Mouse (Mus musculus): ENCODE results near the gene Lrtm1. TPM values are rescaled to one million over a fixed set of nuclear protein-coding genes. Genes with fewer than 3 reads are reported as not detected.

Gene Lrtm1
- polyA plus RNA-seq, 1 experiment, result 0.10 TPM

DNA sequence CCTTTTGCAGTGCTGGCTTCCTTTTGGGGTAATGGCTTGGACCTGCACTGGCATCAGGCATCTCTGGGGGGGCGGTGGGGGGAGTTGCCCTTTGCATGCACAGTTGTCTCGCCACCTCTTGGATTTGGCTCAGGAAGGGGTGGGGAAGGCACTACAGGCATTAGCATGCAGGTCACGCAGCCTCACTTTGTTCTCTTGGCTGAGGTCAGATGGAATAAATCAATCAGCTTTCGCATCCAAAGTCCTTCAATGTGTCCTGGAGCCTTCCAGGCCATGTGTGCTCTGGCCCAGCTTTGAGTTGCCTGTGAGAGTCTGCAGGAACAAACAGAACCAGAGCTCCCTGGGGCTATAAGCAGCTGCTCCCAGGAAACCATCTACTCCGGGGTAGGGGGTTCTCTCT lies 2.1 kb upstream of the Lrtm1 start:
- Histone ChIP-seq H3K4me1 (ENCODE audit: control insufficient read depth, insufficient read depth, low read length) (peaks cover 2% of the 10 kb centered on the region), H3K4me3 (ENCODE audit: low read depth, low read length) (no peak overlapping the region), H3K9ac (ENCODE audit: low read depth, poor library complexity, severe bottlenecking) (no peak overlapping the region), H3K36me3 (ENCODE audit: control insufficient read depth, insufficient read depth, low read length, poor library complexity, severe bottlenecking) (no peaks in the 10 kb centered on the region), H3K9me3 (replicated peaks; ENCODE audit: control insufficient read depth, insufficient read depth, low read length, poor library complexity, severe bottlenecking) (no peaks in the 10 kb centered on the region), H3K27ac (ENCODE audit: insufficient read depth, low read length) (no peak overlapping the region), H3K27me3 (ENCODE audit: control insufficient read depth, insufficient read depth, low read length, poor library complexity, severe bottlenecking) (no peaks in the 10 kb centered on the region)
- no peak for TF ChIP-seq POLR2A (IDR thresholded peaks at IDR 0.05; ENCODE audit: insufficient read depth, low read length)
- no peak for TF ChIP-seq EP300 (IDR thresholded peaks at IDR 0.05; ENCODE audit: insufficient read depth, low read depth, low read length)
- no peak for TF ChIP-seq CTCF (IDR thresholded peaks at IDR 0.05; ENCODE audit: low read depth, low read length)

DNA sequence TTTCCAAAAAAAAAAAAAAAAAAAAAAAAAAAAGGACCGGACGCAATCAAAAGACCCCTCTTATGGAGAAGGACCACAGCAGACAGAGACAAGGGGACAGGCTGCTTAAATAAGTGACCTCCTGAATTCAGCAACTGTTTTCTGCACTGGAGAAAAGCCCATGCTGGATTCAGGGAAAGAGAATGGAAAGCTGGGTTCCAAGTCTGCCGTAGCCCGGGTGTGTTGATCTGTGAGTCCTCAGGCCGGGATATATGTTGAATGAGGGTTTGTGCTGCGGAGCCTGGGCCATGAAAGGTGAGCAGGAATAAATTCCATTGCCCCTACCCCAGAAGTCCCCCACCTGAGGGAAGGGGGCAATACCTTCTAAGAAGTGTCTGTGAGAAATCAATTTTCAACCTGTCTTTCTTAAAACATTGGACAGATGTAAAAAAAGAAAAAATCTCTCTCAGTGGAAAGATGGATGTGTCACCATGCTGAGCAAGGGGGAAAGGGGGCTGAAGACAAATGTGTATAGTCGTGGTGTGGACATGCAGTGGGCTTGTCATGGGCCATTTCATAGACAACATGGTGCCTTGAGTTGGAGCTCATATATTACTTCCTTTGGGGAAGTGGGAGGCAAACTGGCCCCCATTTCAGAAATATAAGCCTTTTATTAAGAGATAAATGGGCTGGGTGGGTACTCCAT lies 450 bp downstream of the Lrtm1 start:
- Histone ChIP-seq H3K4me1 (ENCODE audit: control insufficient read depth, insufficient read depth, low read length) (peaks cover 2% of the 10 kb centered on the region), H3K27ac (ENCODE audit: insufficient read depth, low read length) (no peak overlapping the region), H3K9ac (ENCODE audit: low read depth, poor library complexity, severe bottlenecking) (no peak overlapping the region), H3K4me3 (ENCODE audit: low read depth, low read length) (no peak overlapping the region), H3K36me3 (ENCODE audit: control insufficient read depth, insufficient read depth, low read length, poor library complexity, severe bottlenecking) (no peaks in the 10 kb centered on the region), H3K9me3 (replicated peaks; ENCODE audit: control insufficient read depth, insufficient read depth, low read length, poor library complexity, severe bottlenecking) (no peaks in the 10 kb centered on the region), H3K27me3 (ENCODE audit: control insufficient read depth, insufficient read depth, low read length, poor library complexity, severe bottlenecking) (no peaks in the 10 kb centered on the region)
- TF ChIP-seq EP300 (IDR thresholded peaks at IDR 0.05; ENCODE audit: insufficient read depth, low read depth, low read length), result no peak
- TF ChIP-seq POLR2A (IDR thresholded peaks at IDR 0.05; ENCODE audit: insufficient read depth, low read length), result no peak
- no peak for TF ChIP-seq CTCF (IDR thresholded peaks at IDR 0.05; ENCODE audit: low read depth, low read length)

- H3K36me3 ChIP-seq (ENCODE audit: control insufficient read depth, insufficient read depth, low read length, poor library complexity, severe bottlenecking), result no peaks in the 10 kb centered on the region
- no peak overlapping the region for H3K4me3 ChIP-seq (ENCODE audit: low read depth, low read length)
- TF ChIP-seq EP300 (IDR thresholded peaks at IDR 0.05; ENCODE audit: insufficient read depth, low read depth, low read length) (no peak), CTCF (IDR thresholded peaks at IDR 0.05; ENCODE audit: low read depth, low read length) (no peak), POLR2A (IDR thresholded peaks at IDR 0.05; ENCODE audit: insufficient read depth, low read length) (no peak)
- no peak overlapping the region for H3K27ac ChIP-seq (ENCODE audit: insufficient read depth, low read length)
- no peak overlapping the region for H3K9ac ChIP-seq (ENCODE audit: low read depth, poor library complexity, severe bottlenecking)
- H3K27me3 ChIP-seq (ENCODE audit: control insufficient read depth, insufficient read depth, low read length, poor library complexity, severe bottlenecking), result no peaks in the 10 kb centered on the region
- no peaks in the 10 kb centered on the region for H3K9me3 ChIP-seq (replicated peaks; ENCODE audit: control insufficient read depth, insufficient read depth, low read length, poor library complexity, severe bottlenecking)
- no peaks in the 10 kb centered on the region for H3K4me1 ChIP-seq (ENCODE audit: control insufficient read depth, insufficient read depth, low read length)
Measured at GRCm38 (mm10) chr14:29021295-29021694, 3.3 kb downstream of the Lrtm1 start.

- Histone ChIP-seq H3K4me1 (ENCODE audit: control insufficient read depth, insufficient read depth, low read length) (no peaks in the 10 kb centered on the region), H3K9me3 (replicated peaks; ENCODE audit: control insufficient read depth, insufficient read depth, low read length, poor library complexity, severe bottlenecking) (no peaks in the 10 kb centered on the region), H3K27ac (ENCODE audit: insufficient read depth, low read length) (no peak overlapping the region), H3K4me3 (ENCODE audit: low read depth, low read length) (no peak overlapping the region), H3K36me3 (ENCODE audit: control insufficient read depth, insufficient read depth, low read length, poor library complexity, severe bottlenecking) (no peaks in the 10 kb centered on the region), H3K9ac (ENCODE audit: low read depth, poor library complexity, severe bottlenecking) (no peak overlapping the region), H3K27me3 (ENCODE audit: control insufficient read depth, insufficient read depth, low read length, poor library complexity, severe bottlenecking) (no peaks in the 10 kb centered on the region)
- no peak for TF ChIP-seq POLR2A (IDR thresholded peaks at IDR 0.05; ENCODE audit: insufficient read depth, low read length)
- TF ChIP-seq EP300 (IDR thresholded peaks at IDR 0.05; ENCODE audit: insufficient read depth, low read depth, low read length), result no peak
- no peak for TF ChIP-seq CTCF (IDR thresholded peaks at IDR 0.05; ENCODE audit: low read depth, low read length)
Measured at GRCm38 (mm10) chr14:29023246-29023645, 5.2 kb downstream of the Lrtm1 start.

DNA sequence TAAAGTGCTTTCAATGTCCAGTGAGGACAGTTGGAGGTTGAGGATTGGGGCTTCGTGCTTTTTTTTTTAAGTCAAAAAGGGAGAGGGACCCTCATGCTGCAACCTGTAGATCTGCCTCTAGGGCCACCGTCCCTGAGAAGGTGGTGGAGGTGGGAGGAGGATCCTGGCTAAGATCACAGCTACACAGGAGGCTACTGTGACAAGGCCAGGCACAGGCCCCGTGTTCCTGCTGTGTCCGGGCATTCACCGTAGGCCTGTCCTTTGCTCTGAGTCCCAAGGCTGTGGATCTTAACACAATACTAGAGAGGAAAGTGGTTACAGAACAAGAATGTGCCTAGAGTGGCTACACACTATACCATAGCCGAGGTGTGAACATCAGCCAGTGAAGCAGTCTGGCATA lies 7.3 kb downstream of the Lrtm1 start:
- Histone ChIP-seq H3K27ac (ENCODE audit: insufficient read depth, low read length) (no peak overlapping the region), H3K36me3 (ENCODE audit: control insufficient read depth, insufficient read depth, low read length, poor library complexity, severe bottlenecking) (no peaks in the 10 kb centered on the region), H3K9me3 (replicated peaks; ENCODE audit: control insufficient read depth, insufficient read depth, low read length, poor library complexity, severe bottlenecking) (no peaks in the 10 kb centered on the region), H3K4me1 (ENCODE audit: control insufficient read depth, insufficient read depth, low read length) (no peaks in the 10 kb centered on the region), H3K27me3 (ENCODE audit: control insufficient read depth, insufficient read depth, low read length, poor library complexity, severe bottlenecking) (no peaks in the 10 kb centered on the region), H3K9ac (ENCODE audit: low read depth, poor library complexity, severe bottlenecking) (no peak overlapping the region), H3K4me3 (ENCODE audit: low read depth, low read length) (no peak overlapping the region)
- TF ChIP-seq EP300 (IDR thresholded peaks at IDR 0.05; ENCODE audit: insufficient read depth, low read depth, low read length), result no peak
- no peak for TF ChIP-seq POLR2A (IDR thresholded peaks at IDR 0.05; ENCODE audit: insufficient read depth, low read length)
- no peak for TF ChIP-seq CTCF (IDR thresholded peaks at IDR 0.05; ENCODE audit: low read depth, low read length)

- no peaks in the 10 kb centered on the region for H3K36me3 ChIP-seq (ENCODE audit: control insufficient read depth, insufficient read depth, low read length, poor library complexity, severe bottlenecking)
- no peaks in the 10 kb centered on the region for H3K27me3 ChIP-seq (ENCODE audit: control insufficient read depth, insufficient read depth, low read length, poor library complexity, severe bottlenecking)
- H3K9ac ChIP-seq (ENCODE audit: low read depth, poor library complexity, severe bottlenecking), result no peak overlapping the region
- H3K4me3 ChIP-seq (ENCODE audit: low read depth, low read length), result no peak overlapping the region
- no peaks in the 10 kb centered on the region for H3K4me1 ChIP-seq (ENCODE audit: control insufficient read depth, insufficient read depth, low read length)
- TF ChIP-seq CTCF (IDR thresholded peaks at IDR 0.05; ENCODE audit: low read depth, low read length), result no peak
- no peak for TF ChIP-seq EP300 (IDR thresholded peaks at IDR 0.05; ENCODE audit: insufficient read depth, low read depth, low read length)
- no peak for TF ChIP-seq POLR2A (IDR thresholded peaks at IDR 0.05; ENCODE audit: insufficient read depth, low read length)
- H3K9me3 ChIP-seq (replicated peaks; ENCODE audit: control insufficient read depth, insufficient read depth, low read length, poor library complexity, severe bottlenecking), result no peaks in the 10 kb centered on the region
- H3K27ac ChIP-seq (ENCODE audit: insufficient read depth, low read length), result no peak overlapping the region
Measured at GRCm38 (mm10) chr14:29027276-29027675, 9.3 kb downstream of the Lrtm1 start.

Data from ES-Bruce4 (cell line).